In the genomic region with DNA sequence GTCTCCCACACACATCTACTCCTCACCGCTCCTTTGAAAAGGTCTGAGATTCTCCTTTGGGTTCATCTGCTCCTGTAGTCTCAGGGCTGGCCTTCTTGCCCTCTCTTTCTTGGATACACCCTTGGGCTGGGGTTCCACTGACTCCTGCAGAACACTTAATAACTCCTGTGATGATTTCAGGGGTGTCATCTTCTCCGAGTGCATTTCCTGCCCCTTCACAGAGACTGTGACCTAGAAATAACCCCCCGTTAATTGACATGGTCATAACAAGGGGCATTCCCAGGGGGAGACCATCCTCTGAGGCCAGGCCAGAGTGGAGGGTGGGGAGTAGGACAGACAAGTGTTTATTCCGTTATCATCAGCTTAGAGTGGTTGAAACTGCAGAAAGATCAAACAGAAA, we compare ENCODE assay signal across 8 mouse cellular contexts. TPM values are rescaled to one million over a fixed set of nuclear protein-coding genes. Genes with fewer than 3 reads are reported as not detected.
DNase-seq lines count a peak whose midpoint lies in the region; ATAC-seq and TF ChIP-seq lines count a peak whose summit lies in the region.

No protein-coding gene starts in this region.

- H3K4me1 ChIP-seq in heart, embryonic 12.5 days (replicated peaks) = peaks cover 18% of the 10 kb centered on the region
- peaks cover 10% of the 10 kb centered on the region for H3K4me1 ChIP-seq in bone marrow macrophage, adult 2 months (ENCODE audit: control insufficient read depth, insufficient read depth, low read length)
- peaks cover 24% of the 10 kb centered on the region for H3K4me1 ChIP-seq in hindbrain, embryonic 12.5 days
- peaks cover 20% of the 10 kb centered on the region for H3K4me1 ChIP-seq in midbrain, embryonic 11.5 days (ENCODE audit: control insufficient read depth, insufficient read depth, low read length)

- no peak overlapping the region for H3K27ac ChIP-seq in heart, embryonic 12.5 days (ENCODE audit: poor library complexity, severe bottlenecking)
- H3K27ac ChIP-seq in bone marrow macrophage, adult 2 months (ENCODE audit: insufficient read depth, low read depth, low read length) = peak overlapping the region; percentile 80
- H3K27ac ChIP-seq in hindbrain, embryonic 12.5 days = no peak overlapping the region
- no peak overlapping the region for H3K27ac ChIP-seq in midbrain, embryonic 11.5 days (ENCODE audit: low read depth, low read length)

- ATAC-seq in heart, embryonic 12.5 days (ENCODE audit: insufficient number of reproducible peaks, low FRiP score) = no peak
- ATAC-seq in hindbrain, embryonic 12.5 days (ENCODE audit: low FRiP score) = no peak
- no peak for ATAC-seq in midbrain, embryonic 11.5 days (ENCODE audit: low FRiP score)

- no peaks in the 10 kb centered on the region for H3K9me3 ChIP-seq in heart, embryonic 12.5 days (replicated peaks)
- no peaks in the 10 kb centered on the region for H3K9me3 ChIP-seq in hindbrain, embryonic 12.5 days (replicated peaks)
- no peaks in the 10 kb centered on the region for H3K9me3 ChIP-seq in midbrain, embryonic 11.5 days (ENCODE audit: control insufficient read depth, low read length)

- WGBS in heart, embryonic 12.5 days = 55% methylated on average over 4 of the region's 4 CpGs
- 63% methylated on average over 4 of the region's 4 CpGs for WGBS in hindbrain, embryonic 12.5 days
- WGBS in midbrain, embryonic 11.5 days = 75% methylated on average over 4 of the region's 4 CpGs

- no peak for TF ChIP-seq POLR2A in bone marrow macrophage, adult 2 months (IDR thresholded peaks at IDR 0.05; ENCODE audit: borderline replicate concordance, low read depth, low read length)

- no peak for TF ChIP-seq CTCF in bone marrow macrophage, adult 2 months (IDR thresholded peaks at IDR 0.05; ENCODE audit: low read depth, low read length)

- H3K4me2 ChIP-seq in heart, embryonic 12.5 days = peak overlapping the region; percentile 90
- peak overlapping the region; percentile 74 for H3K4me2 ChIP-seq in hindbrain, embryonic 12.5 days (replicated peaks)
- H3K4me2 ChIP-seq in midbrain, embryonic 11.5 days = peak overlapping the region; percentile 82

- peak overlapping the region; percentile 79 for H3K9ac ChIP-seq in heart, embryonic 12.5 days
- H3K9ac ChIP-seq in hindbrain, embryonic 12.5 days = 0 out of 2 replicates have a peak overlapping the region, but pooled peaks have one; percentile 90
- peak overlapping the region; percentile 84 for H3K9ac ChIP-seq in midbrain, embryonic 11.5 days (ENCODE audit: low read length)

- DNase-seq in heart, adult 18-20 months = no peak
- DNase-seq in midbrain, embryonic 11.5 days (ENCODE audit: low spot score, missing footprints) = no peak
- no peak for DNase-seq in cerebellum, adult 11 months
- no peak for DNase-seq in urinary bladder, postnatal 10 days (ENCODE audit: low spot score)
- no peak for DNase-seq in urinary bladder, postnatal 14 days (ENCODE audit: low spot score)

- H3K27me3 ChIP-seq in heart, embryonic 12.5 days (replicated peaks) = no peaks in the 10 kb centered on the region
- H3K27me3 ChIP-seq in hindbrain, embryonic 12.5 days = no peaks in the 10 kb centered on the region
- no peaks in the 10 kb centered on the region for H3K27me3 ChIP-seq in midbrain, embryonic 11.5 days (ENCODE audit: control insufficient read depth, insufficient read depth, low read length)

- H3K4me3 ChIP-seq in heart, embryonic 12.5 days = peak overlapping the region; percentile 69
- peak overlapping the region; percentile 71 for H3K4me3 ChIP-seq in bone marrow macrophage, adult 2 months (ENCODE audit: insufficient read depth, low read length)
- H3K4me3 ChIP-seq in hindbrain, embryonic 12.5 days = peak overlapping the region; percentile 83
- peak overlapping the region; percentile 72; the same call in 1 of the 2 replicates for H3K4me3 ChIP-seq in midbrain, embryonic 11.5 days (ENCODE audit: low read depth, low read length)

- H3K36me3 ChIP-seq in heart, embryonic 12.5 days = peaks cover 27% of the 10 kb centered on the region
- peaks cover 26% of the 10 kb centered on the region for H3K36me3 ChIP-seq in hindbrain, embryonic 12.5 days
- H3K36me3 ChIP-seq in midbrain, embryonic 11.5 days (ENCODE audit: control insufficient read depth, insufficient read depth, low read length) = peaks cover 6% of the 10 kb centered on the region

RNA-seq across cellular contexts. Expression of a gene that starts 1.3 kb away (rescaled TPM):
- 45.2 and 46.4 TPM in 2 replicates for polyA plus RNA-seq in heart, embryonic 12.5 days (2016; fragmentation: Nextera tagmentation; extraction: Ambion mirVana)
- 10 to 100 TPM; 16.4 to 21.3 TPM for total RNA-seq in heart, adult 18-20 months (2021)
- polyA plus RNA-seq in bone marrow macrophage, adult 2 months (2012; ENCODE audit: insufficient read depth, insufficient read length, missing spikeins) = 61.9 and 68.4 TPM in 2 replicates
- 70.0 and 74.5 TPM in 2 replicates for polyA plus RNA-seq in hindbrain, embryonic 12.5 days (2016; fragmentation: Nextera tagmentation; extraction: Ambion mirVana)
- polyA plus RNA-seq in midbrain, embryonic 11.5 days (2014; fragmentation: Nextera tagmentation; extraction: Ambion mirVana) = 67.8 and 69.3 TPM in 2 replicates

RNA-seq across cellular contexts. Expression of a gene that starts 1.8 kb away (rescaled TPM):
- 6.8 and 7.9 TPM in 2 replicates for polyA plus RNA-seq in heart, embryonic 12.5 days (2016; fragmentation: Nextera tagmentation; extraction: Ambion mirVana)
- 1 to 10 TPM; 5.8 to 6.8 TPM for total RNA-seq in heart, adult 18-20 months (2021)
- 27.5 and 28.5 TPM in 2 replicates for polyA plus RNA-seq in bone marrow macrophage, adult 2 months (2012; ENCODE audit: insufficient read depth, insufficient read length, missing spikeins)
- 11.5 and 13.6 TPM in 2 replicates for polyA plus RNA-seq in hindbrain, embryonic 12.5 days (2016; fragmentation: Nextera tagmentation; extraction: Ambion mirVana)
- polyA plus RNA-seq in midbrain, embryonic 11.5 days (2014; fragmentation: Nextera tagmentation; extraction: Ambion mirVana) = 13.8 and 16.3 TPM in 2 replicates

RNA-seq across cellular contexts. Expression of a gene that starts 28.7 kb away (rescaled TPM):
- polyA plus RNA-seq in heart, embryonic 12.5 days (2016; fragmentation: Nextera tagmentation; extraction: Ambion mirVana) = 15.1 and 17.4 TPM in 2 replicates
- total RNA-seq in heart, adult 18-20 months (2021) = 1 to 10 TPM; 8.8 to 9.4 TPM
- polyA plus RNA-seq in bone marrow macrophage, adult 2 months (2012; ENCODE audit: insufficient read depth, insufficient read length, missing spikeins) = 5.9 and 6.2 TPM in 2 replicates
- 22.3 and 24.7 TPM in 2 replicates for polyA plus RNA-seq in hindbrain, embryonic 12.5 days (2016; fragmentation: Nextera tagmentation; extraction: Ambion mirVana)
- polyA plus RNA-seq in midbrain, embryonic 11.5 days (2014; fragmentation: Nextera tagmentation; extraction: Ambion mirVana) = 20.6 and 21.0 TPM in 2 replicates

RNA-seq across cellular contexts. Expression of a gene that starts 28.9 kb away (rescaled TPM):
- polyA plus RNA-seq in heart, embryonic 12.5 days (2016; fragmentation: Nextera tagmentation; extraction: Ambion mirVana) = 13.5 and 13.7 TPM in 2 replicates
- total RNA-seq in heart, adult 18-20 months (2021) = 10 to 100 TPM; 10.3 to 11.2 TPM
- 6.0 and 7.6 TPM in 2 replicates for polyA plus RNA-seq in bone marrow macrophage, adult 2 months (2012; ENCODE audit: insufficient read depth, insufficient read length, missing spikeins)
- 29.2 and 29.6 TPM in 2 replicates for polyA plus RNA-seq in hindbrain, embryonic 12.5 days (2016; fragmentation: Nextera tagmentation; extraction: Ambion mirVana)
- polyA plus RNA-seq in midbrain, embryonic 11.5 days (2014; fragmentation: Nextera tagmentation; extraction: Ambion mirVana) = 35.4 and 35.7 TPM in 2 replicates

RNA-seq across cellular contexts. Expression of a gene that starts 59.6 kb away (rescaled TPM):
- not detected in 2 replicates for polyA plus RNA-seq in heart, embryonic 12.5 days (2016; fragmentation: Nextera tagmentation; extraction: Ambion mirVana)
- total RNA-seq in heart, adult 18-20 months (2021) = not detected
- not detected in 2 replicates for polyA plus RNA-seq in bone marrow macrophage, adult 2 months (2012; ENCODE audit: insufficient read depth, insufficient read length, missing spikeins)
- polyA plus RNA-seq in hindbrain, embryonic 12.5 days (2016; fragmentation: Nextera tagmentation; extraction: Ambion mirVana) = not detected in 2 replicates
- polyA plus RNA-seq in midbrain, embryonic 11.5 days (2014; fragmentation: Nextera tagmentation; extraction: Ambion mirVana) = not detected in 2 replicates
